Mouse (Mus musculus) liver, embryonic 14.5 days (tissue): ENCODE measurements around the gene Krt20. TPM values are rescaled to one million over a fixed set of nuclear protein-coding genes. Genes with fewer than 3 reads are reported as not detected.

Experiments used
- ATAC-seq: fragments of 200-750 bp; cut with Nextera tagmentation; 2 replicates; pipeline ENCODE4 v1.8.0; 2017; ENCODE audit warnings: moderate number of reproducible peaks, mild to moderate bottlenecking, moderate library complexity; ENCODE audit not compliant: insufficient read depth
- DNase-seq, 3 experiments: peaks; one replicate each; pipeline ENCODE4 v3.0.0-alpha.2; 2012 to 2013; ENCODE audit warnings: low read depth in 3 of 3, low spot score in 3 of 3
- H3K27ac ChIP-seq: fragments of 300-500 bp; sonication (generic); 2 replicates; pipeline ENCODE4 v1.5.1; 2014; ENCODE audit warnings: moderate library complexity, mild to moderate bottlenecking, control low read depth, inconsistent platforms
- H3K27me3 ChIP-seq: fragments of 300-500 bp; sonication (generic); 2 replicates; pipeline ENCODE4 v1.6.1; 2014; ENCODE audit warnings: mild to moderate bottlenecking, low read length, moderate library complexity; ENCODE audit not compliant: control insufficient read depth, insufficient read depth
- H3K36me3 ChIP-seq: fragments of 300-500 bp; sonication (generic); replicated peaks from 2 replicates; pipeline ENCODE4 v1.6.1; 2014; ENCODE audit warnings: low read depth; ENCODE audit not compliant: control insufficient read depth, insufficient read depth
- H3K4me1 ChIP-seq, 2 experiments: fragments of 200-500 bp in 1 of 2; fragments of 300-500 bp in 1 of 2; sonication (generic) in 1 of 2; replicated peaks; 2 replicates each; pipeline ENCODE4 v1.6.1; 2012 to 2014; ENCODE audit warnings: antibody characterized with exemption in 1 of 2, inconsistent platforms in 1 of 2, low read length in 1 of 2; ENCODE audit not compliant: control insufficient read depth in 2 of 2, insufficient read depth in 2 of 2
- H3K4me2 ChIP-seq: fragments of 300-500 bp; sonication (generic); 2 replicates; pipeline ENCODE4 v1.6.1; 2014; ENCODE audit warnings: low read depth, mild to moderate bottlenecking, control low read depth, moderate library complexity
- H3K4me3 ChIP-seq, 2 experiments: fragments of 200-500 bp in 1 of 2; fragments of 300-500 bp in 1 of 2; sonication (generic) in 1 of 2; 2 replicates each; pipeline ENCODE4 v1.5.1; 2012 to 2014; ENCODE audit warnings: low read depth in 2 of 2, low read length in 2 of 2, mild to moderate bottlenecking in 2 of 2, control low read depth in 1 of 2, inconsistent platforms in 1 of 2, moderate library complexity in 1 of 2; ENCODE audit not compliant: insufficient read depth in 1 of 2
- H3K9ac ChIP-seq: fragments of 300-500 bp; sonication (generic); replicated peaks from 2 replicates; pipeline ENCODE4 v1.6.1; 2014; ENCODE audit warnings: mild to moderate bottlenecking, control low read depth, moderate library complexity
- H3K9me3 ChIP-seq: fragments of 300-500 bp; sonication (generic); 2 replicates; pipeline ENCODE4 v1.6.1; 2016; ENCODE audit warnings: low read length, mixed read lengths; ENCODE audit not compliant: control insufficient read depth
- CTCF ChIP-seq: IDR thresholded peaks from 2 replicates; pipeline ENCODE4 v1.5.1; 2016; ENCODE audit warnings: antibody characterized with exemption, low read depth, control low read depth
- EP300 ChIP-seq: IDR thresholded peaks from 2 replicates; pipeline ENCODE4 v1.6.1; 2016; ENCODE audit warnings: antibody characterized with exemption, low read depth
- WGBS: fragments of 180-500 bp; shearing (Covaris S2); extraction: QIAGEN DNeasy Blood & Tissue Kit; methylation state at CpG from one replicate; pipeline ENCODE4 v1.1.7; 2014; ENCODE audit not compliant: insufficient replicate concordance; 5-methylcytosine and 5-hydroxymethylcytosine counted together
- polyA plus RNA-seq, 2 experiments: library from polyadenylated mRNA; depleted of rRNA in 1 of 2; stranded (reverse) in 1 of 2; unstranded in 1 of 2; fragments of >200 nt; fragmentation: Nextera tagmentation in 1 of 2; extraction: Ambion mirVana in 1 of 2; gene quantifications; 2 replicates each; pipeline versions ENCODE4 v1.2.1 to v1.2.3; 2012 to 2014

The Krt20 gene
- polyA plus RNA-seq (2012; rRNA removed) (8.5 and 15.2 TPM in 2 replicates), polyA plus RNA-seq (2014; fragmentation: Nextera tagmentation; extraction: Ambion mirVana) (20.0 and 21.6 TPM in 2 replicates)

- TF ChIP-seq CTCF, result no peak
- no peak for TF ChIP-seq EP300
- Histone ChIP-seq H3K4me3 (peak within 1 kb of the TSS; percentile 34 to 38), H3K9me3 (no peaks in the 10 kb centered on the region), H3K4me2 (peak within 1 kb of the TSS; percentile 34), H3K27ac (no peak within 1 kb of the TSS), H3K9ac (no peak within 1 kb of the TSS), H3K27me3 (no peaks in the 10 kb centered on the region), H3K4me1 (no peaks in the 10 kb centered on the region), H3K36me3 (no peaks in the 10 kb centered on the region)
- WGBS, result 35% methylated on average over 10 of the region's 10 CpGs
- DNase-seq (no peak), ATAC-seq (peak; percentile 15; the same call in 1 of the 2 replicates)
These were observed at the start of gene Krt20 for GRCm38 (mm10) chr11:99437972-99438371. Gene Krt20, minus strand, starts transcription at chr11:99438150.

- no peaks in the 10 kb centered on the region for H3K27me3 ChIP-seq
- no peak for DNase-seq
- H3K36me3 ChIP-seq, result no peaks in the 10 kb centered on the region
- H3K4me2 ChIP-seq, result no peak overlapping the region
- H3K9me3 ChIP-seq, result no peaks in the 10 kb centered on the region
- no peaks in the 10 kb centered on the region for H3K4me1 ChIP-seq
- H3K9ac ChIP-seq, result no peak overlapping the region
- 56% methylated on average over 3 of the region's 3 CpGs for WGBS
- H3K4me3 ChIP-seq, result no peak overlapping the region
- no peak for ATAC-seq
- TF ChIP-seq CTCF, result no peak
- TF ChIP-seq EP300, result no peak
- H3K27ac ChIP-seq, result no peak overlapping the region
These were observed 37.0 kb upstream of the Krt20 start for GRCm38 (mm10) chr11:99474981-99475380.

GRCm38 (mm10) chr11:99473433-99473832, 35.5 kb upstream of the Krt20 start:
- no peaks in the 10 kb centered on the region for H3K27me3 ChIP-seq
- TF ChIP-seq EP300 (no peak), CTCF (no peak)
- DNase-seq (no peak), ATAC-seq (no peak)
- no peaks in the 10 kb centered on the region for H3K4me1 ChIP-seq
- WGBS, result 65% methylated on average over 6 of the region's 6 CpGs
- no peaks in the 10 kb centered on the region for H3K36me3 ChIP-seq
- H3K4me2 ChIP-seq, result no peak overlapping the region
- no peak overlapping the region for H3K4me3 ChIP-seq
- no peak overlapping the region for H3K9ac ChIP-seq
- H3K9me3 ChIP-seq, result no peaks in the 10 kb centered on the region
- no peak overlapping the region for H3K27ac ChIP-seq

GRCm38 (mm10) chr11:99472405-99472804, 34.5 kb upstream of the Krt20 start:
- Histone ChIP-seq H3K4me3 (no peak overlapping the region), H3K4me2 (no peak overlapping the region), H3K36me3 (no peaks in the 10 kb centered on the region), H3K9ac (no peak overlapping the region), H3K4me1 (no peaks in the 10 kb centered on the region), H3K27ac (no peak overlapping the region), H3K27me3 (no peaks in the 10 kb centered on the region), H3K9me3 (no peaks in the 10 kb centered on the region)
- DNase-seq (no peak), ATAC-seq (no peak)
- TF ChIP-seq CTCF (no peak), EP300 (no peak)
- 59% methylated on average over 4 of the region's 4 CpGs for WGBS

- Histone ChIP-seq H3K27ac (no peak overlapping the region), H3K9me3 (no peaks in the 10 kb centered on the region), H3K9ac (no peak overlapping the region), H3K36me3 (no peaks in the 10 kb centered on the region), H3K4me2 (no peak overlapping the region), H3K4me1 (no peaks in the 10 kb centered on the region), H3K27me3 (no peaks in the 10 kb centered on the region), H3K4me3 (no peak overlapping the region)
- TF ChIP-seq EP300 (no peak), CTCF (no peak)
- DNase-seq (no peak), ATAC-seq (no peak)
- WGBS, result 72% methylated on average over 6 of the region's 6 CpGs
These were observed 34.0 kb upstream of the Krt20 start for GRCm38 (mm10) chr11:99471946-99472345.
